Mouse (Mus musculus) heart, adult 2 months (tissue): Measurements from ENCODE around the gene Bud13. TPM values are rescaled to one million over a fixed set of nuclear protein-coding genes. Genes with fewer than 3 reads are reported as not detected.
"Not testable (repeated sequence)": the region's sequence is repeated elsewhere in the genome, so short reads cannot be mapped to it uniquely, and the experiment has no call there.

Experiments used
- DNase-seq, 2 experiments: peaks; one replicate each; pipeline ENCODE4 v3.0.0; 2021
- H3K27ac ChIP-seq: fragments of 200-600 bp; 2 replicates; pipeline ENCODE4 v1.8.1; 2022
- H3K27me3 ChIP-seq: fragments of 200-500 bp; 2 replicates; pipeline ENCODE4 v1.6.1; 2012; ENCODE audit warnings: mild to moderate bottlenecking, low read length, inconsistent platforms, mixed read lengths; ENCODE audit not compliant: control insufficient read depth, insufficient read depth
- H3K36me3 ChIP-seq: fragments of 200-500 bp; 2 replicates; pipeline ENCODE4 v1.6.1; 2012; ENCODE audit warnings: low read length, inconsistent platforms; ENCODE audit not compliant: control insufficient read depth, insufficient read depth
- H3K4me1 ChIP-seq: fragments of 200-500 bp; 2 replicates; pipeline ENCODE4 v1.6.1; 2011; ENCODE audit warnings: low read length; ENCODE audit not compliant: control insufficient read depth, insufficient read depth
- H3K4me3 ChIP-seq: fragments of 200-600 bp; 2 replicates; pipeline ENCODE4 v1.8.1; 2022
- H3K79me2 ChIP-seq: fragments of 200-500 bp; replicated peaks from 2 replicates; pipeline ENCODE4 v1.6.1; 2012; ENCODE audit warnings: mild to moderate bottlenecking, inconsistent platforms, low read length, moderate library complexity, mixed read lengths; ENCODE audit not compliant: control insufficient read depth, insufficient read depth
- H3K9ac ChIP-seq: fragments of 200-500 bp; 2 replicates; pipeline ENCODE4 v1.6.1; 2012; ENCODE audit warnings: low read depth, mild to moderate bottlenecking, control low read depth, inconsistent platforms, low read length, mixed read lengths
- CTCF ChIP-seq: fragments of 200-600 bp; IDR thresholded peaks from 2 replicates; pipeline ENCODE4 v1.8.1; 2022; ENCODE audit warnings: antibody characterized with exemption, mild to moderate bottlenecking, moderate library complexity
- EP300 ChIP-seq: fragments of 200-500 bp; IDR thresholded peaks from 2 replicates; pipeline ENCODE4 v1.6.1; 2011; ENCODE audit warnings: low read depth, low read length, control low read depth; ENCODE audit not compliant: insufficient read depth
- POLR2A ChIP-seq: fragments of 200-500 bp; IDR thresholded peaks from 2 replicates; pipeline ENCODE4 v1.6.1; 2011; ENCODE audit warnings: mild to moderate bottlenecking, low read depth, low read length, control low read depth; ENCODE audit not compliant: insufficient read depth
- WGBS: fragments of 180-500 bp; shearing (Covaris S2); methylation state at CpG from one replicate; pipeline ENCODE4 v1.1.7; 2018; 5-methylcytosine and 5-hydroxymethylcytosine counted together
- intact Hi-C: fragments of 180-260 bp; cut with DNase I; formaldehyde crosslinking; loops from one replicate; pipeline ENCODE4 v1.15.1; 2025
- polyA plus RNA-seq: library from polyadenylated mRNA; depleted of rRNA; stranded (reverse); fragments of >200 nt; gene quantifications from 2 replicates; pipeline ENCODE4 v1.2.3, GENCODE M21; 2012
- total RNA-seq, 2 experiments: library from RNA; stranded (reverse); gene quantifications; 2 replicates each; pipeline ENCODE4 v1.2.3; 2021

Bud13 gene
- total and polyA plus RNA-seq, 3 experiments = 5.6 to 7.4 (median 7.1) TPM

DNA sequence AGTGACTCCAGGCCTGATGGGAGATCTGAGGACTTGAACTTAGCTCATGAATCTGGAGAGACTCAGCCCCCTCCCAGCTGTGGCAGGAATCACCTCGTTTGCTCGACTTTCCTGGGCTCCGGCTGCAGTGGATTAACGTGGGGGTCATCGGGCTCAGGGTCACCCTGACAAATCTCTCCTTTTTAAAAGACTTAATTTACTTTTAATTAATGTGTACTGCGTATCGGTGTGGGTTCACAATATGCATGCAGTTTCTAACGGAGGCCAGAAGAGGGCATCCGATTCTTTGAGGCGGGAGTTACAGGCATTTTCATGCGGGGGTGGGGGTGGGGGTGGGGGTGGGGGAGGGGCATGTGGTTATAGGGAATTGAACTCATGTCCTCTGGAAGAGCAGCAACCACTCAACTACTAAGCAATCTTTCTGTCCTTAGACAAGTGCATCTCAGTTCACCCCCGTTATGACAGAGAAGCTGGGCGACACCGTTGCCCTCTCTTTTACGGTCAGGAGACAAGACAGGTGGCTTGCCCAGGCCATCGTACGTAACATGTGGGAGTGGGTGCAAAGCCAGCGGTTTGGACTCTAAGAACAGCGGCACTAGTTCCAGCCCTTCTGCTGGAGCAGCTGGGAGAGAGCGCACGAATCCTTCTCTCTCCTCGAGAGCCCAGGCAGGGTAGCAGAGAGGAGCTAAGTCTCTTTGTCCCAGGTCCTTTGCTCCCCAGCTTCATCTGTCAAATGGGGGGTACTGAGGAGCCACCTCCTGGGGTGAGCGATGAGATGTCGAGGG, 47.2 kb downstream of the Bud13 start:
- Histone ChIP-seq H3K79me2 (no peaks in the 10 kb centered on the region), H3K4me3 (no peak overlapping the region; the same call in 1 of the 2 replicates), H3K9ac (no peak overlapping the region), H3K27ac (no peak overlapping the region), H3K27me3 (no peaks in the 10 kb centered on the region; the same call in 1 of the 2 replicates), H3K36me3 (no peaks in the 10 kb centered on the region), H3K4me1 (no peaks in the 10 kb centered on the region)
- no peak for DNase-seq
- intact Hi-C loops = no loop called here
- TF ChIP-seq CTCF (no peak), POLR2A (no peak), EP300 (no peak)
- 35% methylated on average over 24 of the region's 24 CpGs for WGBS

DNA sequence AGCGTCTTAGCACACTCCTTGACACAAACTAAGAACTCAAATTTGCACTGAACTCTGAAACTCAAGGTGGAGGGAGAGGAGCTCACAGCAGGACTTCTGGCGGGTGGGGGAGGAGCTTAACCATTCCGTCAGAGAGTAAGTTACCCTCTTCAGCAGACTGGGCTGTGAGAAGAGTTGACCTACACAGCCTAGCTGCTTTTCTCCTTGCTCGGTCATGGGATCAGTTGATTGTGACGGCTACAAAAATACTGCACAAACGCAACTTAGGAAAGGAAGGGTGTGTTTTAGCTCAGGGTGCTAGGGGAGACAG, 47.7 kb downstream of the Bud13 start:
- Histone ChIP-seq H3K9ac (no peak overlapping the region), H3K4me1 (no peaks in the 10 kb centered on the region), H3K79me2 (no peaks in the 10 kb centered on the region), H3K4me3 (no peak overlapping the region), H3K27me3 (no peaks in the 10 kb centered on the region; the same call in 1 of the 2 replicates), H3K27ac (no peak overlapping the region), H3K36me3 (no peaks in the 10 kb centered on the region)
- intact Hi-C loops = no loop called here
- WGBS = 46% methylated on average over 6 of the region's 6 CpGs
- no peak for TF ChIP-seq EP300
- no peak for TF ChIP-seq POLR2A
- TF ChIP-seq CTCF = no peak
- no peak for DNase-seq

GRCm38 (mm10) chr9:46331301-46331700, 48.5 kb downstream of the Bud13 start:
- Histone ChIP-seq H3K27me3 (no peaks in the 10 kb centered on the region; the same call in 1 of the 2 replicates), H3K4me1 (no peaks in the 10 kb centered on the region), H3K27ac (no peak overlapping the region), H3K9ac (no peak overlapping the region), H3K79me2 (no peaks in the 10 kb centered on the region), H3K36me3 (no peaks in the 10 kb centered on the region), H3K4me3 (no peak overlapping the region)
- WGBS = 75% methylated on average over 1 of the region's 1 CpGs
- intact Hi-C loops = no loop called here
- DNase-seq = no peak
- TF ChIP-seq EP300 (no peak), CTCF (no peak), POLR2A (no peak)

GRCm38 (mm10) chr9:46334471-46335025, 51.7 kb downstream of the Bud13 start:
- no peaks in the 10 kb centered on the region for H3K36me3 ChIP-seq
- no peak overlapping the region for H3K4me3 ChIP-seq
- H3K4me1 ChIP-seq = no peaks in the 10 kb centered on the region
- TF ChIP-seq POLR2A (no peak), CTCF (no peak), EP300 (no peak)
- no peaks in the 10 kb centered on the region for H3K27me3 ChIP-seq
- H3K9ac ChIP-seq = no peak overlapping the region
- no peak overlapping the region for H3K27ac ChIP-seq
- 40% methylated on average over 26 of the region's 26 CpGs for WGBS
- DNase-seq = no peak
- intact Hi-C loops = no loop called here
- no peaks in the 10 kb centered on the region for H3K79me2 ChIP-seq

DNA sequence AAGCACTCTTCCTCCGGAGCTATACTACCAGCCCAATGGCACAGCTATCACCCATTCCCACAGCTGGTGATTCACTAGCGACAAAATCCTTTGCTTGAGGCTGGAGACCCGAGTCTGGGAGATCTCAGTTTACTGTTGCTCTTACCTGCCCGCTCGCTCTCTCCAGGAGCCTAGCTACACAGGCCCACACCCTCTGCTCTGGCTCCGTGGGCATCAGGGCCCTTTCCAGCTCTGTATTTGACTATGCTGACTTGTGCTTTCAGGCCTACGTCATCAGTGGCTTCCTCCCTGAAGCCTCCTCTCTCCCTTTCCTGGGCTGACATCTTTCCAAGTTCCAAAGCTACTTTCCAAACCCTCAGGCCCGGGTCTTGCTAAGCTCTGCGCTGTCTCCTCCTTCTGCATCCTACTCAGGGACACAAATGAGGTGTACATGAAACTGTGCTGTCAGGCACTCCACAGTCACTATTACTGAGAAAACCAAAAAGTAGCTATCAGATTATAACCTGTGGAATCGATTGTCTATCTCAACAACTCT, 52.7 kb downstream of the Bud13 start:
- no peak for DNase-seq
- Histone ChIP-seq H3K79me2 (no peaks in the 10 kb centered on the region), H3K27me3 (no peaks in the 10 kb centered on the region), H3K27ac (no peak overlapping the region), H3K4me3 (no peak overlapping the region), H3K4me1 (no peaks in the 10 kb centered on the region), H3K9ac (no peak overlapping the region), H3K36me3 (no peaks in the 10 kb centered on the region)
- WGBS = 66% methylated on average over 10 of the region's 10 CpGs
- TF ChIP-seq CTCF (no peak), EP300 (no peak), POLR2A (no peak)
- intact Hi-C loops = no loop called here

- H3K36me3 ChIP-seq, H3K79me2 ChIP-seq, intact Hi-C loops, H3K4me1 ChIP-seq, H3K4me3 ChIP-seq, H3K27ac ChIP-seq, H3K9ac ChIP-seq, H3K27me3 ChIP-seq, DNase-seq: not testable (repeated sequence)
- WGBS = 68% methylated on average over 13 of the region's 14 CpGs
Observed at GRCm38 (mm10) chr9:46336294-46336693, 53.5 kb downstream of the Bud13 start.
